Mouse (Mus musculus) brain, adult 2 months (tissue): ENCODE results near the gene Nlrc5.

Source experiments
- DNase-seq: peaks from one replicate; pipeline ENCODE4 v3.0.0; 2011; ENCODE audit warnings: low read depth, low spot score

Gene Nlrc5

DNA sequence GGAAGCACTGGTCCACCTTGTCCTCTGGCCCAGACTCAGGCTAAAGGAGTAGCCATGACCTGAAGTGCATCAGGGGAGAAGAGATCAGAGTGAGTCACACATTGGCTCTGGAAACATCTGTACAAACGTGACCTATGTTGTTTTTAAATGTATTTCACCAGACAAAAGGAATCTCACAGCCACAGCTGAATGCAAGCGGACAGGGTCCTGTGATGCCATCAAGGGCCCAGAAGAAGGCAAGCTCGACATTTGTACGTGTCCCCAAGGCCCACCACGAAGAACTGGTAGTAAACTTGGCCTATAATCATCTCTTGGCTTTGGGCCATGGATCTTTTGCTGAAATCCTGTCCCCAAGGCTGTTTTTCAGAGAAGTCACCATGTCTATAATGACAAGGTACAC is 35.5 kb downstream of the Nlrc5 start:
- no peak for DNase-seq

DNA sequence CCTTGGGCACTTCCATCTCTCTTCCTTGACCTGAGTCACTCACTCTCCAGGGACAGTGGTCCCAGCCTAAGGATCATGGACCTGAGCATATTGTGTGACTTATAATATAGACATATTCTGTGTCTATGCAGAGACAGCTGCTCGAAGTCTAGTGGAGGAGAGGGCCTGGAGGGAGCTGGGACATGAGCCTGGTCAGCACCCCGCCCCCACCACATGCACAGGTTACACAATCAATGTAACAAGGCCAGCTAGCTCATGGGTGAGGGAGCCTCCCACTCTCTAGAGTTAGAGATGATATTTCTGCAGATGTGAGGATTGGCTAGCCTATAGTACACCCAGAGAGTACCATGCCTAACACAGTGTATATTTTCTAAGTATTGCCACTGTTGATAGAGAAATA is 36.6 kb downstream of the Nlrc5 start:
- DNase-seq = no peak

DNA sequence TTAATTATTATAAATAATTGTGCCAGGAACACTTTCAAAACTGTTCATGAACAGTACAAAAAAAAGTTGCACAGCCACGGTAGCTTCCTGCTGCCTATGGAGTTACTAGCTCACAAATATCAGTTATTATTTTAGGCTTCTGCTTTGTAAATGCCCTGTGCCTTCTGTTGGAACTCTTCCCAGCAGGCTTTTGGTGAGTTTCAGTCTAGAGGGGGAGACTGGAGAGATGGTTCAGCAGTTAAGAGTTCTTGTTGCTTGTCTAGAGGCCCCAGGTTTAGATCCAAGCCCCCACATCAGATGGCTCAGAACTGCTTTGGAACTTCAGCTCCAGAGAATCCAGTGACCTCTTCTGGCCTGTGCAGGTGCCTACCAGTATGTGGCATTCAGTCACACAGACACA is 37.1 kb downstream of the Nlrc5 start:
- DNase-seq = no peak

DNA sequence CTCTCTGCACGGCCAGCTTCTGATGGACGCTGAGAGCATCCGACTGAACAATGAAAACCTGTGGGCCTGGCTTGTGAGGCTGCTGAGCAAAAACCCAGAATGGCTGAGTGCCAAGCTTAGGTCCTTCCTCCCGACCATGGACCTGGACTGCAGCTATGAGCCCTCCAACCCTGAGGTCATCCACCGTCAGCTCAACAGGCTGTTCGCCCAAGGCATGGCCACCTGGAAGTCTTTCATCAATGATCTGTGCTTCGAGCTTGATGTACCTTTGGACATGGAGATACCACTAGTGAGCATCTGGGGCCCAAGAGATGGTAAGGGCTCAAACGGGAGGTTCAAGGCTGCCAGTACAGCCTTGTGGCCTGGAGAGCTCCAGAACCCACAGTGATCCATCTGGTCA is 38.6 kb downstream of the Nlrc5 start:
- DNase-seq = no peak

DNA sequence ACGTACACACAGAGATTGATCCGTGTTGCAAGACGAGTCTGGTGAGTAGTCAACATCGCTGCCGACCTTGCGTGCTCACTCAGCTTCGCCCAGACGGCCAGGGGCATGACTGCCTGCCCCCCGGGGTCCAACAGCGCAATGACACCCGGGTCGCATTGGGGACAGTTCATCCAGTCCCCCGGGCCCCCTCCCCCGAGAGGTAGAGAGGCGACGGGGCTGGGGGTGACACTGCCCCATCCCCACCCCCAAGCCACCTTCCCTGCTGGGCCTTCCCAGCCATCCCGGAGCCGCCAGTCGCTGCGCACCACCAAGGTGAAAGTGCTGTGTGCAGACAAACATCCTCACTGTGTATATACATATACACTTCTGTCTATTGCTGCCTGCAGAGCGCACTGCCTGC is 39.3 kb downstream of the Nlrc5 start:
- DNase-seq = no peak

DNA sequence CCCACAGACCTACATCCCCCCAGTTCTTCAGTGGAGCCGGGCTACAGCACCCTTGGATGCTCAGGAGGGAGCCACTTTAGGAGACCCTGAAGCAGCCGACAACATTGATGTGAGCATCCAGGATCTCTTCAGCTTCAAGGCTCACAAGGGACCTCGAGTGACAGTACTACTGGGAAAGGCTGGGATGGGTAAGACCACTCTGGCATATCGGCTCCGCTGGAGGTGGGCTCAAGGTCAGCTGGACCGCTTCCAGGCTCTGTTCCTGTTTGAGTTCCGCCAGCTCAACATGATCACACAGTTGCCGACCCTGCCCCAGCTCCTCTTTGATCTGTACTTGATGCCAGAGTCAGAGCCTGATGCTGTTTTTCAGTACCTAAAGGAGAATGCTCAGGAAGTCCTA is 41.6 kb downstream of the Nlrc5 start:
- no peak for DNase-seq

DNA sequence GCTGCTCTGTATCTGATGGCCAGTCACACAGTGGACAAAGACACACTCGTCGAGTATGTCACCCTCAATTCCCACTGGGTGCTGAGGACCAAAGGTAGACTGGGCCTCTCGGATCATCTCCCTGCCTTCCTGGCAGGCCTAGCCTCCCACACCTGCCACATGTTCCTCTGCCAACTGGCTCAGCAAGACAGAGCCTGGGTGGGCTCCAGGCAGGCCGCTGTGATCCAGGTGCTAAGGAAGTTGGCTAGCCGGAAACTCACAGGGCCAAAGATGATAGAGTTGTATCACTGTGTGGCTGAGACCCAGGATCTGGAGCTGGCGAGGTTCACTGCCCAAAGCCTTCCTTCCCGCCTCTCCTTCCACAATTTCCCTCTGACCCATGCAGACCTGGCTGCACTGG is 42.7 kb downstream of the Nlrc5 start:
- DNase-seq = no peak

DNA sequence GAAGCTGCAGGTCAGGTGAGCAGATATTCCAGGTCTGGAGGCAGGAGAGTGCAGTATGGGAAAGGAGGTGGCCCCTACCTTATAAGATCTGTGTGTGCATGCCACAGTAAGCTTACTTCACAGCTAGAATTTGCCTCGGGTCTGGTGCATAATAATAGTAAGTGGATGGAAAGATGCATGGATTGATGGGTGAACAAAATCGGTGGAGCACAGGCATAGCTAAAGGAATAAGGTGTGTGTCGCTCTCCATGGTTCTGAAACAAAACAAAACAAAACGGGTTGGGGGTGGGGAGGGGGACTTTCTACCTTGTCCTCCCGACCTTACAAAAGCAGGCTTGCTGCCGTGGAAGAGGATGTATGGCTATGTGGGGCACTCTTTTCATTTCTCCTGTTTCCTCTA is 47.9 kb downstream of the Nlrc5 start:
- no peak for DNase-seq

DNA sequence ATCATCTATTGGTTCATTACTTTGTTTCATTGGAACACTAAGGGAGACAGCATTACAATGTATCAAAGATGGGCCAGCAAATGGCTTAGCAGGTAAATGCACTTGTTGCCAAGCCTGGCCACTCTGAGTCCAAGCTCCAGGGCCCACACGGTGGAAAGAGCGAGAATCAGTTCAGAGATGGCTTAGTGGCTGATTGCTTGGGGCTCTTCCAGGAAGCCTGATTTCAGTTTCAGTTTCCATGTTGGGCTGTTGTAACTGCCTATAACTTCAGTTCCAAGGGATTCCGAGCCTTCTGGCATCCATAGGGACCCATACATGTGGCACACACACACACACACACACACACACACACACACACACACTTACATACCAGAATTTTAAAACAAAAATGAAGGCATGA is 51.1 kb downstream of the Nlrc5 start:
- DNase-seq = no peak

DNA sequence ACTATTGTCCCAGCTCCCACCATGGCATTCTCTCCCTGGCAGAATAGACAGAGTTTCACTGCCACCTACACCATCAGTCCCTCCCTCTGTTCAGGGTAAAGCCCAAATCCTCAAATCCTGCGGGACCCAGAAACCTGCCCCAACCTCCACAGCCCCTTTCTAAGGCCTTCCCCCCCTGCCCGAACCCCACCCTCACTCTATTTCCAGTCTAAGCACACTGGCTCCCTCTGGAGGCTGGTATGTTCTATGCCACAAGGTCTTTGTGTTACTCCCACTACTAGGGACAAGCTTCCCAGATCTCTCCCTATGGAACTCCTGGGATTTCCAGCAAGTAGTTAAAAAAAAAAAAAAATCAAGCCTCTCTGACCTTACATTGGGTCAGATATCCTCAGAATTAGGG is 51.7 kb downstream of the Nlrc5 start:
- peak; percentile 61 for DNase-seq

DNA sequence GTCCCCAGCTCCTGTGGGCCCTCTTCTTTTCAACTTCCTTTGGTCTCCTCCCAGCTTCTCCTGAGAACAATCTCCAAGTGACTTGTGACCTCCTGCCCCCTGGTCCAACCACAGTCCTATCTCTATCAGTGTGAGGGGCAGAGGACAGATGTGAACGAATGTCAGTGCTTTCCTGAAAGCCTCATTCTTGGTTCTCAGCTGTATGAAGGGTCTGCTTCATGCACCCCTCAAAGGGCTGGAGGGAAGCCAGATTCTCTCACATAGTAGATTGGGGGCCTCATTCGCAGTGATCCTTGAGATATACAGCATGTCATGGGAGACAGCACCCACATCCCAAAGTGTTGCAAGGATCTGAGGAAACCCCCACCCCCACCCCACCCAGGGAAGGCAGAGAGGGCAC is 53.9 kb downstream of the Nlrc5 start:
- no peak for DNase-seq

DNA sequence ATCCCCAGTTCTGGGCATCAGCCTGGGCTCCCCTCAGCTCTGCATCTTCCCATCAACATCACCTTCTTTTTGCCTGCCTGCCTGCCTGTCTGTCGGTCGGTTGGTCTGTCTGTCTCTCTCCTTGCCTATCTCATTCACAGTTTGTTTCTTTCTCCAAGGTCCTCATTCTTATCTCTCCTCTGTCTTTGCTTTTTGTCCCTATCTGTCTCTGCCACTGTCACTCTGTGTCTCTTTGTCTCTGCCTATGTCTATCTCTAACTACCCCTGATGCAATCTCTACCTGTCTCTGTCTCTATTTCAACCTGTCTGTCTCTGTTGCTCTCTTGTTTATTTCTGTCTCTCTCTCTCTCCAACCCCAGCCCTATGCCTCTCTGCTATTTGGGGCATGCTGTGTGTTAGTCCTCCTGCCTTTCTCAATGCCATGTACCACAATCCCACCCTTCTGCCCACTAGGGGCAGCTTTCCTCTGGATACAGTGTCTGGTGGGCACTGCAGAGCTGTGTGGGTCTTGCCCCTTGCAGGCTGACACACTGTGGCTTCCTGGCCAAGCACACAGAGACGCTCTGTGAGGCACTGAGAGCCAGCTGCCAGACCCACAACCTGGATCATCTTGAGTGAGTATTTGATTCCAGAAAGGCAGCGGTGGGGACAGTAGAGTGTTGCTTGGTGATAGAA is 55.8 kb downstream of the Nlrc5 start:
- DNase-seq = no peak

DNA sequence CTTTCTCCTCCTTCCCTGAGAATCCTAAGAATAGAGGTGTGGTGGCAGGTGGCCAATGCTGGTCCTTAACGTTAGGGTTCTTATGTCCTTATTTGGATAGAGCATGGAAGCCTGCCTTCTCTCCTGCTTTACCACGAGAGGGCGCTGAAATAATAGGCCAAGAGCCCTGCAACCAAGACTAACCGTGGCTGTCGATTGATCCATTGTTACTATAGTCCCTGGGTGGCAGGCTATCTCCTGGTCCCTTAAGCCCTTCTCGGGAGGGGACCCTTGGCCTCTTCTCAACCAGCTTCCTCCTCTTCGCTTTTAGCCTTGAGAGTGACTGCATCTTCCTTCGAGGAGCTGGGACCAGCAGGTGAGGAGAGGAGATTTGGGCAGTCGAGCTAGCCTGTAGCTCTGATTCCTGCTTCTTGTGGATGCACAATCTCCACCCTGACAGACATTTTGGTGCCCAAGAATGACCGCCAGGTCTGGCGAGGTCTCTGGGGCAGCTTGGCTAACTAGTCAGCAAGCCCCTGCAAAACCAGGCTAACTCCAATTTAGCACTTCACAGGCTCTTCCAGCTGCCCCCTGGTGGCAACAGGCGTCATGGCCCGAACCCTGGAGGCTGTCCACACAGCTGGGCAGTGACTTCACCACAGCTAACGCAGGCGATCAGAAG is 58.0 kb downstream of the Nlrc5 start:
- DNase-seq = peak; percentile 89

DNA sequence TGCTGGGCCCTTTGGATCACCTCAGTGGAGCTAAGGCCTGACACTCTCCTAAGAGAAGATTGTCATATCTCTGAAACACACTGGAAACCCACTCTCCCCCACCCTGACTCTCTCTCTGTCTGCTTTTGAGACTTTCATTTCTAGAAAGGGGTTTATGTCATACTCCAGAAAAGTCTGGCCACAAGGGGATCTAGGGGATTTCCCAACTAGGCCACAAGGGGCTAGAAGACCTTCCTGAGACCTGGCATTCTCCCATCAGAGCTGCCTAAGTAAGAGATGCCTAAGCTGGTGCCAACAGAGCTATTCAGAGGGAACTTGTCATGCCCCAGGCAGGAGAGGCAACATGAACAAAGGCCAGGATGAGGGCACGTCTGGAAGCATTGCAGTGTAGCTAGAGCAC is 59.1 kb downstream of the Nlrc5 start:
- DNase-seq = no peak

DNA sequence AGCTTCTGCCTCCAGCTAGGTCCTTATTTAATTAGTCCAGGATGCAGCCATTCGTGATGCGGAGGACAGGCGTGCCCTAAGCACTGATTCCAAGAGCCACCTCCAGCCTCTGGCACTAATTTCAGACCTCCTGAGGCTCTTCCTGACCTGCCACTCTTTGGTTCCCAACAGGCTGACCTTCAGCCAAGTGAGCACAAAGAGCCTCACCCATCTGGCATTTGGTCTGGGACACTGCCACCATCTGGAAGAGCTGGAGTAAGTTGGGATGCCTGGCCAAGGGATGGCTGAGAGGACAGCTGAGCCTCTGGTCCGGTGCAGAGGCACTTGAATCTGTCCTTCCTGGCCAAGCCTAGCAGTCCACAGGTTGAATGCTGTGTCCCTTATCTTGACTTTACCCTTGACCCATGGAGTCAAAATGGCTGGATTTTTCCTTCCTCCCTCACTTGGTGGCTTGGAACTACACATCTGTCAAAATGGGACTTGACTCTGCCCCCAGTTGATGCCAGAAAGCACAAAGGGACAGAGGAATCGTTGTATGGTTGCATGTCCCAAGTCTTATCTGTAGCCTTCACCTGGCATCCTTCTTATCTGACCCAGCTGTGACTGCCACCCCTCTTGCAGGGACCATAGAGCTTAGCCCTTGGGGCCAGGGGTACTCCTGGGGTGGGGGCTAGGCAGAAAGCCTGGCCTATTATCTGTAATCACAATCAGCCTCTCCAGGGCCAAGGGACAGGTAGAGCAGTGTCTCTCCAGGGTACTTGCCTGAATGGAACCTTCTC is 81.5 kb downstream of the Nlrc5 start:
- DNase-seq = peak; percentile 9

DNA sequence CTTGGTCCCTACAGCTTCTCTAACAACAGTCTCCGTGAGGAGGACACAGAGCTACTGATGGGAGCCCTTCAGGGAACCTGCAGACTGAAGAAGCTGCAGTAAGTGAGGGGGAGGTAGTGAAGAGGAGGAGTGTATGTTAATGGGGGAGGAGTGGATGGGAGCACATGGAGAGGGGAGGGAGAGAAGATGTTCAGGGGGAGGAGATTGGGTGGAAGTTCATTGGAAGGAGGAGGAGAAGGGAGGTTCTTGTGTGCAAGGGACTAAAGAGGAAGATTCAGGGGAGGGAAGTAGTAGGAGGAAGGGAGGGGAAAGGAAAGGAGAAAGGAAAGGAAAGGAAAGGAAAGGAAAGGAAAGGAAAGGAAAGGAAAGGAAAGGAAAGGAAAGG is 82.0 kb downstream of the Nlrc5 start:
- DNase-seq = peak; percentile 20

DNA sequence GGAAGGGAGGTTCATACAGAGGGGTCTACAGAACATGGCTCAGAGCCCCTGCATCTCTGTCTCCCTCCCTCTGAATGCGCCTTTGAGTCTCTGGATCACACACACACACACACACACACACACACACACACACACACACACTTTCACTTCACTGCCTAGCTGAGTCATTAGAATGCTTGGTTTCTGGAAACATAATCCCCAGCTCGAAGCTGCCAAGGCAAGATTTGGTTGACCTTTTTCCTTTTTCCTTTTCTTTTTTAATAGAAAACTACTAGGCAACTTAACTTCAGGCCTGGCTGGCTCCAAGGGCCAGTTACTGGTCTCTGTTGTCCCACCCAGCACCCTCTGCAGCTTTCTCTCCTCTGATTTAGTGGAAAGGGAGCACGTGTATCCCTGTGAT is 82.6 kb downstream of the Nlrc5 start:
- DNase-seq = peak; percentile 36

DNA sequence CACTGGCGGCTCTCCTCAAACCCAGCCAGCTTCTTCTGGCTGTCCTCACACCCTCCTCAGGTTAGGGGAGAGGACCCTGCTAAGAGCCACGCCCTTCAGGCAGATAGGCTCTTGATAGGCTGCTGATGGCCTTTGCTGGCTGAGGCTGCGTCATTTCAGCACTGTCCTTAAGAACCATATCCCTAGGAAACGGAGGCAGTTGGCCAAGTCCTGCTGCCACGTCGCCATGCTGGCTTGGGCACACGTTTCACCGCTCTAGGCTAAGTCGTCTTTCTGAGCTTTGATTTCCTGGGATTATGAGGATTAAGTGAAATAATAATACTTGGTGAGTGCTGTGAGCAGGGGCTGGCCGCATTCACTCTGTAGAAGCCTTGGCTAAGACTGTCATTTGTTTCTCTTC is 84.2 kb downstream of the Nlrc5 start:
- DNase-seq = no peak

DNA sequence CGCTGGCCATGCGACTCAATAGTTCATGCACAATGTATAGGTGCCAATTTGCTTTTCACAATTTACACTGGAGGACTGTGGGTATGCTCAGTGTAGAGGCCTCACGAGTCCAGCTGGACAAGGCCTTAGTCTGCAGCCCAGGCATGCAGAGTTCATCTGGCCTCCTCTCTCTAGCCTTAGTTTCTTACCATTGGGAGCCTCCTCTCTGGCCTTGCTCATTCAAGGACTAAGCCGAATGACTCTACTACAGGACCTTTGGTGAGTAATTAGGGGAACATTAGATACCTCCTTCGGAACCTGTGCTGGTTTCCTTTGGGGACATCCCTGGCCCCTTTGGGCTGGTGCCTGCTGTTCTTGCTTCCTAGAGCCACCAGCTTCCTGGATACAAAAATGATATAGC is 84.9 kb downstream of the Nlrc5 start:
- DNase-seq = no peak

DNA sequence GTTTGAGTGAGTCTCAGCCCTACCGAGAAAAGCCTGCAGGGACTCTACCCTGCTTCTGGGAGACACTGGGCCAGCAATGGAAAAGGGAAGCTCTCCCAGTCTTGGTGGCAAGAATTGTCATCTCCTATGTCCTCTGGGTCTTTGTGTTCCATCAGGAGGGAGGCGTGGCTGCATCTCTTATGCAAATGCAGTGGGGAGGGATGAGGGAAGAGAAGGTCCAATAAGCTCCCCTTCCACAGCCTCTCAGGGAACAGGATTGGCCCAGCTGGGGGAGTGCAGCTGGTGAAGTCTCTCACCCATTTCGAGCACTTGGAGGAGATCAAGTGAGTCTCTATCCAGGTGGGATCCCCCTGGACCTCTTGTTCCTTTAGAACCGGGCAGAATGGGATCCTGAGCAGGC is 87.3 kb downstream of the Nlrc5 start:
- no peak for DNase-seq

DNA sequence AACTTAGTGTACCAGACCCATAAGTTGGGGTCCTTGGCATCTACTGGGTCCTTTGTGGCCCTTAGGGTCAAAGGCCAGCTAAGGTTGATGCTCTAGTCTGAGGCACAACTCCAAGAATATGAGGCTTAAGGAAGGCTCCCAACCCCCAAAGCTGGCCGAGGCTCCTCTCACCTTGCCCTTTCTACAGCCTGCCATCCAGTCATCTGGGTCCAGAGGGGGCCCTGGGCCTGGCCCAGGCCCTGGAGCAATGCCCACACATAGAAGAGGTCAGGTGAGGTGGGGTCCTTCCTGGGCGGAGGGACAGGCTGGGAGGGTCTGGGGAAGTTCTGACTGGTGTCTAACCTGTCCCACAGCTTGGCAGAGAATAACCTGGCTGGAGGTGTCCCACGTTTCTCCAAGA is 88.3 kb downstream of the Nlrc5 start:
- DNase-seq = no peak

DNA sequence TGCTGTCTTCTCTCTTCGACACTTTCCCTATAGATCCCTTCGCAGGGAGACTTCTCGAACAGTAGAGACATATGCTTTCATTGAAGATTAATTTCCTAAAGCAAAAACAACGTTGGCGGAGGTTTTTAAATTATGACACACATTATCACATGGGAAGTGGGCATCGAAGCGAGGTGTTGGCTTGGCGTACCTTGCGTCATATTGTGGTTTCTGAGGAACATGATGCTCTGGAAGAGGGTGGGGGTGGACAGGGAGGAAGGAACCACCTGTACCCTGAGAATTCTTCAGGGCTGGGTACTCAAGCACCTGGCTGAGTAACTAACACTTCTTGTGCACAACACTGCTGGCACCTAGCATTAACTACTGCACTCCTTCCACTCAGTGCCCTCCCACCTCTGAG is 90.4 kb downstream of the Nlrc5 start:
- DNase-seq = no peak

DNA sequence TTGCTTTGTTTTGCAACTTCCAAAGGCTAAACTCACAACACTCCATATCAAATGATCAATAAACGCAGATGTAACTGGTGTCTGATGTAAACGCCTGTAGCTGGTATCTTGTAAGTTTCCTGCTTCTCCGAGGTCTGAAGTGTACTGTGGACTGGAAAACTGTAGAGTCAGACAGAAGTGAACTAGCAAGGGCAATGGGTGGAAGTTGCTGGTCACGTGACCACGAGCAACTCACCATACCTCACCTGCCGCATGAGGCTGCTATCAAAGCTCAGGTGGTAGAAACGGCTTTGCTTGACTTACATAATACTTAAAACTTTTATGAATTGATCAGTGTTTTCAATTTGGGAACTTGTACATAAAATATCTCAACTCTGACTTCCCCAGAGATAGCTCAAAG is 93.0 kb downstream of the Nlrc5 start:
- DNase-seq = no peak
